Mouse (Mus musculus) cerebellum, postnatal 14 days (tissue): ENCODE results near the gene Serpina3f.
"Not testable (repeated sequence)": the region's sequence is repeated elsewhere in the genome, so short reads cannot be mapped to it uniquely, and the experiment has no call there.

ENCODE experiments used
- DNase-seq, 2 experiments: peaks; one replicate each; pipeline ENCODE4 v3.0.0; 2021; ENCODE audit warnings: mixed read lengths in 2 of 2

The Serpina3f gene

DNA sequence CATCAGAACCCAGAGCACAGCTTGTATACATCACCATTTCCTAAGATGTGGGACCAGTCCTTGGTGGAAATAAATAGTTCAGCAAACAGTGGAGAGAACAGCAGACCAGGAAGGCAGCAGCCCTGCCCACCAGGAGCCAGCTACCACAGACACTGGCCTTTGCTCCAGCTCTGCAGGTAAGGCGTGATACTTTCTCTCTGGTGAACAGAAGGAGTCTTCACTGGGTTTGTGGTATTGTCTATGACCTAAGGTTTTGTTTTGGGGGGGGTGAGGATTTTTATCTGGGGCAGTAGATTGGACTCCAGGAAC, at the start of gene Serpina3f:
Serpina3f (plus strand) TSS at position 100 of the 309 bp plus-strand sequence.
- DNase-seq = no peak

DNA sequence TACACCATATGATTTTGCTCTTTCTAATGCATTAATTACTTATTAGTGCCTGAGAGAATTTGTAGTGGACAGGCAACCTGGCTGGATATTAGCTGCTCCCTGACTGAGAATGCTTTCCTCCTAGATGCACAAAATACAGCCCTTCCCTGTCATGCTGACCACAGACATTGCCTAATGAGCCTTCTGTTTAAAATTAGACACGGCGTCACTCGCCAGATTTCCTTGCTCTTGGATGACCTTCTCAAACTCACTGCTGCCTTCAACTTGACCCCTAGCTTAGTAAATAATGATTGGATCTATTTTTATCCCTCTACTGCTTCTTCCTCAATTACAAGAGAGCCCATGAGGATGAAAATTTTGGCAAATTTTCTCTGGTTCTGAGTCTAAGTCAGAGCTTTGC, 39.6 kb upstream of the Serpina3f start:
- DNase-seq = no peak

- DNase-seq = no peak
These were observed 38.7 kb upstream of the Serpina3f start for GRCm38 (mm10) chr12:104175636-104176035.

- peak; percentile 3 to 10 for DNase-seq
These were observed 35.8 kb upstream of the Serpina3f start for GRCm38 (mm10) chr12:104178577-104178976.

DNA sequence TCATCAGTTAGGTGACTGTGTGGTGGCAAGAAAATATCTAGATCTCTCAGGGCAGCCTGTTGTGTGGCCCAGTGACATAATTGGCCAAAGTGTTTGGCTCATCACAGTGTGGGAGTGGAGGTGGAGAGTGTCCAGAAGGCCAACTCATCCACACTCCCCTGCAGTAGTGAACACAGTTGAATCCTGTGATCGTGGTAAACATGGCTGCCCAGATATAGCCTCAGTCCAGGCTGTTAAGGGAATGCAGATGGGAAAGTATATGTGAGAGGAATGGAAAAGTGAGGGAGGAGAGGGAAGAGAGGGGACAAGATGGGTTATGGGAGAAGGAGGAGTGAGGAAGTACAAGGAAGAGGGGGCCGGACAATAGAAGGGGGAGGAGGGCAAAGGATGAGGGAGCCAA, 35.4 kb upstream of the Serpina3f start:
- no peak for DNase-seq

DNA sequence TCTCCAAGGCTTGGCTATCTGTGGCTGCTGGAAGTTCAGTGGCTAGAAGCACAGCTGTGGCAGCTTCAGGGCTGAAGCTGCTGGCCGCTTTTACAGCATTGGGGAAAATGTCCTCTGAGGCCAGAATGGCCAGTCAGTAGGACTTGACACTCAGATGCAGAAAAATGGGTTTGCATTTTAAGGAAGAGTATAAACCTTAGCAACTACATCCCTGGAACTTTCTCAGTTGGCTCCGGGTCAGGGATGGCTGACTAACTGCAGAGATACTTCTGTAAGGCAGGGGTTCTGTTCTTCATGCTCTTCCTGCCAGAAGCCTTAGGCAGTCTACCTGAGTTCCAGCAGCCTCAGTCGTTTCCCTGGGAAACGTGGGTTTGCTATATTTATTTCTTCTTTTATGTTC, 29.3 kb upstream of the Serpina3f start:
- no peak for DNase-seq

GRCm38 (mm10) chr12:104186041-104186581, 28.2 kb upstream of the Serpina3f start:
- DNase-seq = peak in 1 of 2 experiments; percentile 3

DNA sequence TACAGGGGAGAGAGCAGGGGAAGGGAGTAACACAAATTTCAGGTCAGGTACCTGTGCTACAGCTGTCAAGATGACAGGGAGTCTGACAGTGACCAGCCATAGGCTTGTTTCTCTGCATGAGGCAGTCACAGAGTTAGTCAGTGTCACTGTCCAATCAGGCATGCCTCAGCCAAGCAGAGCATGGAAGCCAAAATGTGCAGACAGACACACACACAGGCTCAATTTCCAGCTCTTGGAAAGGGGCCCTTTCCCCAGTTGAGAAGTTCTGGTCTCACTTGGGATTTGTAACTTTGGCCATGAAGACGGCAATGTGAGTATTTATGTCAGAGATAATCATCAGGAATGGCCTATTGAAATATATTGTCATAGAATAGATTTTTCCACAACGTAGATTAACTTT, 25.1 kb upstream of the Serpina3f start:
- no peak for DNase-seq

DNA sequence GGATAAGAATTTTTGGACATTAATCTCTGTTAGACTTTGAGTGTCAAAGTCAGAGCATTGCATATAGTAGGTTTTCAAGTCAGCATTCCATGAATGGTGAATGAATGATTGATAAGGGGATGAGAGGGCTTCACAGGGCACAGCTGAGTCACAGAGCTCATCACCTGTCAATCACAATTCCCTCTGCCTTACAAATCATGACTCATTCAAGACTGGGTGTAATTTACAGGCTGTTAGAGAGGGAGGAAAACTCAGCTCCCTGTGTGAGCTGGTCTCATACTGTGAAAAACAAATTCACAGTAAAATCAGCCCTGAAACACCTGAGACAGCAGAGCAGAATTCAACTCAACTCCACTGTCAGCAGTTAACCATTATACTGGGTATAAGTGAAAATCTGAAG, 23.5 kb upstream of the Serpina3f start:
- no peak for DNase-seq

DNA sequence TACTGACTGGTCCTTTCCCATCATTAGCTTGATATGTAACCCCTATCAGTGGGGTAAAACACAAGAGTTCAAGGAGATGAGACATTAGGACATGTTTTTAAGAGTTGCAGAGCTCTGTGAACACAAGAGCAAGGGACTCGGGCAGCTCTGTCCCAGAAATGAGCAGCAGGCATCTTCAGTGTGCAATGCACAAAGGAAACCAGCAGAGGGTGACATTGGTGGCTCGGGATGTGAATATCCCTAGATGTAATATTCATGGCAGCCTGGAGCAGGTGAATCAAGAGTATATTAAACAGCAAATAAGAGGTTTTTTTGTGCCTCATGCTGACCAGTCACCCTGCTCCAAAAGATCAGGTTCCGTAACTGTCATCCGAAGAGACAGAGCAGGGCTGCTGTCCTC, 5.2 kb upstream of the Serpina3f start:
- DNase-seq = peak; percentile 4 to 16

DNA sequence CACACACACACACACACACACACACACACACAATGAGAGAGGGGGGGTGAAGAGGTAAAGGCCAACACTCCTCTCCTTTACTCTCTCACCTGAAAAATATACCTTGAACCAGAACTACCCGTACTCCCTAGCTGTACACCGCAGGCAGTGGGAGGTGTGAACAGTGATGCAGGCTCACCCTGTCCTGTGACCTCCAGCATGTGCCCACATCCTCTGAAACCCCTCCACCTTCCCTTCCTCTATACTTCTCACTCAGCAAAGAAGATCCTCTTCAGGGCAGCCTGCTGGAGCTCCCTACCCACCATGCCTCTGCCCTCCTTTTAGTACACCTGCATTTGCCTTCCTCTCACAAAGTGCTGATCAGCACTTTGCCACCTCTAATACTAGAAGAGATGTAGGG, 4.5 kb upstream of the Serpina3f start:
- no peak for DNase-seq

GRCm38 (mm10) chr12:104213689-104214444, 477 bp upstream of the Serpina3f start:
- DNase-seq = no peak

DNA sequence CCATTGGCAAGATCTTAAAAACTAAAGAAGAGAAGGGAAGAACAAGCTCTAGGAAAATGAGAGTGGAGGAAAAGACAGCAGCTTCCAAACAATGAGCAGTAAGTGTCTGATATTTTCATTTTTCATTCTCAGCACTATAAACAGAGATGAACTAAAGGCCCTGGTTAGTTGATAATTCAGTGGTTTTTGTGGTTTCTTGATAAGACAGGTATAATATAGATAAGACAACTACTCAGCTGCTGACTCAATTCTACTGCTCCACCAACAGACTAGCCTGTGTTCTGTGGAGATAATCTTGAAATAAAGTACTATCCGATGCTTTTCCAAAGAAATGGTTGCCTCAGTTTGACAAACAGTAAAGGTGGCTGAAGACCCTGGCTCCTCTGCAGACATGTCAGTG, 905 bp downstream of the Serpina3f start:
- DNase-seq = no peak

GRCm38 (mm10) chr12:104221616-104222015, 7.3 kb downstream of the Serpina3f start:
- DNase-seq = no peak

DNA sequence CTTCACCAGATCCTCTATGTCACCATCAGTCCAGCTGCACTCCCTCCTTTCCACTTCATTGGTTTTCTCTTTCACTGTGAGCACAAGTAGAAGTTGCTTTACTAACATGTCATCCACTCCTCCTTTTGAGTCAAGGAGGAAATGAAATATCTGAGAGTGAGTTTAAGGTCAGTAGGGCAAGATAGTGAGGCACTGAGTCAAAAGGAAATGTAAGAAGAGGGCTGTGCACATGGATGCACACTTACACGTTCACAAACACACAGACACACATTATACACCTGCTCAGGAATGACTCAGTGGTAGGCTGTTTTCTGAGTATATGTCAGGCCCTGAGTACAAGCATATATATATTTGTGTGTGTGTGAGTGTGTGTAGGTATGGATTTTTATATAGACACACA, 9.3 kb downstream of the Serpina3f start:
- DNase-seq = no peak

GRCm38 (mm10) chr12:104224598-104225300, 10.4 kb downstream of the Serpina3f start:
- no peak for DNase-seq

GRCm38 (mm10) chr12:104230762-104231161, 16.4 kb downstream of the Serpina3f start:
- no peak for DNase-seq

DNA sequence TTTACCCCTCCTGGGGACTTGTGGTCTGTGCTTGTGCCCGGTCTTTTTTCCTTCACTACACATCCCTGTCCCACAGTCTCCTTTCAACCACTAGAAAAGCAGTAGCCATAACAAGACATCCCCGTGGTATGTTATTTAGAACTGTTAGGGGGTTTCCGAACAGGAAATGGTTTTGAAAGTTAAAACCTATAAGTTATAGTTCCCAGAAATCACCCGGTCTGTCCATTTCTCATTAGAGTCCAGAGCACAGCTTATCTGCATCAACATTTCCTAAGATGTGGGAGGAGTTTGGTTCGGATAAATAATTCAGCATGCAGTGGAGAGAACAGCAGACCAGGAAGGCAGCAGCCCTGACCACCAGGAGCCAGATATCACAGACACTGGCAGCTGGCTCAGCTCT, 21.6 kb downstream of the Serpina3f start, which contains the start of gene Serpina3g:
Serpina3g (plus strand) TSS at position 331 of the 400 bp plus-strand sequence.
- DNase-seq = no peak

DNA sequence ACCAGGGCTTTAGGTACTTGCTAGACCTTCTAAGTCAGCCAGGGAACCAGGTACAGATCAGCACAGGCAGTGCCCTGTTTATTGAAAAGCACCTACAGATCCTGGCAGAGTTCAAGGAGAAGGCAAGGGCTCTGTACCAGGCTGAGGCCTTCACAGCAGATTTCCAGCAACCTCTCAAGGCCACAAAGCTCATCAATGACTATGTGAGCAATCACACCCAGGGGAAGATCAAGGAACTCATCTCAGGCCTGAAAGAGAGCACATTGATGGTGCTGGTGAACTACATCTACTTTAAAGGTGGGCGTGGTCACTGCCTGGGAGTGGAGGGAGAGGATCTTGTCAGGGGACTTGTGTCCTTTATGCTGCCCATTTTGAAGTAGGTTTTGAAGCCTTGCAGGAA, 23.7 kb downstream of the Serpina3f start:
- not testable (repeated sequence) for DNase-seq

DNA sequence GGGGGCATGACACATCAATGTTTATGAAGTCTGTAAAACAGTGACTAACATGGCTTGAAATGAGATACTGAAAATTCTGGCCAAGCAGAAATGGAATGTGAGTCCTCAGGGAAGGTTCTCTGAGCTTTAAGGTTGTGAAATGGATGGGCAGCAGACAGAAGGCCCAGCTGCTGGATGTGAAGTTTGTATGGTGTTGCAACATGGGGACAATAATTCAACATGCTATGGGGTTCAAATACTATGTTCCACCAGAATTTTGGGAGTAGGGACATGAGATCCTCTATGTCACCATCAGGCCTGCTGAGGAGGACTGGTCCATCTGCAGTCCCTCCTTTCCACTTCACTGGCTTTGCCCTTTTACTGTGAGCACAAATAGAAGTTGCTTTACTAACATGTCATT, 29.0 kb downstream of the Serpina3f start:
- DNase-seq = no peak

- peak in 1 of 2 experiments; percentile 7 for DNase-seq
These were observed 30.7 kb downstream of the Serpina3f start for GRCm38 (mm10) chr12:104245092-104245491.

GRCm38 (mm10) chr12:104245595-104245994, 31.3 kb downstream of the Serpina3f start:
- DNase-seq = no peak

DNA sequence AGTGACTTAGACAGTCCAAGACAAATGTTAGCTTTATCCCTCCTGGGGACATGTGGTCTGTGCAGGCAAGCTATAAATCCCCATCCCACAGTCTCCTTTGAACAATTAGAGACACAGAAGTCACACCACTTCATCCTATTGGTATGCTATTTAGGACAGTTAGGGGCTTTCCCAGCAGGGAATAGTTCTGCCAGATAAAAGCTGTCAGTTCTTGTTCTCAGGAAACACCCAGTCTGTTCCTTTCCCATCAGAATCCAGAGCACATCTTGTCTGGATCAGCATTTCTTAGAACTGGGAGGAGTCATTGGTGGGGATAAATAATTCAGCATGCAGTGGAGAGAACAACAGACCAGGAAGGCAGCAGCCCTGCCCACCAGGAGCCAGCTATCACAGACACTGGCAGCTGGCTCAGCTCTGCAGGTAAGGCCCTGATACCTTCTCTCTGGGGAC, 33.2 kb downstream of the Serpina3f start:
- DNase-seq = no peak

- DNase-seq = no peak
These were observed 33.9 kb downstream of the Serpina3f start for GRCm38 (mm10) chr12:104248231-104248630.
